ENCODE assay signal across 13 mouse cellular contexts in the genomic region with DNA sequence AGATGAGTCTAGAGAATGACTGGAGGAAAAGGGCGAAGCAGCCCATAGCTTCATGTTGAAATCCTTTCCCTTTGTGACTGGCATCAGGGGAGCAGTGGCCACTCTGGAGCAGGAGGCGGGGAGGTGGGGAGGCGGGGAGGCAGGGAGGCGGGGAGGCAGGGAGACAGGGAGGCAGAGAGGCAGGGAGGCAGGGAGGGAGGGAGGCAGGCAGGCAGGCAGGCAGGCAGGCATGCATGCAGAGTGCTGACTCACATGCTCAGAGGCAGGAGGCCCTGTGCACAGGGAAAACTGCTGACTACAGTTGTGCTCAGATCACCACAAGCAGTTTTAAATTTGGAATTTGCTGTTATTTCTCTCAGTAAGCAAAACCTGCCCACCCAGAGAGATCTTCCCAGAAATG. TPM values are rescaled to one million over a fixed set of nuclear protein-coding genes. Genes with fewer than 3 reads are reported as not detected.
DNase-seq lines count a peak whose midpoint lies in the region; ATAC-seq lines count a peak whose summit lies in the region.
"Had no signal": no experiment of that assay in that cellular context is flagged by ENCODE, and none has a peak within 500 bp of the region (broad histone marks: within the 10 kb centered on the region; RNA-seq: fewer than 3 reads in every experiment).

No protein-coding gene starts in this region.

- H3K4me2 ChIP-seq in lung, embryonic 16.5 days (ENCODE audit: low read depth, low read length): no peak overlapping the region
- no peak overlapping the region for H3K4me2 ChIP-seq in kidney, embryonic 14.5 days (replicated peaks; ENCODE audit: low read depth, low read length)
- no peak overlapping the region for H3K4me2 ChIP-seq in forebrain, embryonic 15.5 days (replicated peaks)
- H3K4me2 ChIP-seq: heart, embryonic 13.5 days had no signal

- H3K36me3 ChIP-seq in lung, embryonic 16.5 days (ENCODE audit: control insufficient read depth, insufficient read depth, low read length): no peaks in the 10 kb centered on the region
- no peaks in the 10 kb centered on the region for H3K36me3 ChIP-seq in kidney, embryonic 14.5 days (ENCODE audit: control insufficient read depth, insufficient read depth, low read length)
- H3K36me3 ChIP-seq in forebrain, embryonic 15.5 days: no peaks in the 10 kb centered on the region
- H3K36me3 ChIP-seq: heart, embryonic 13.5 days had no signal

- no peaks in the 10 kb centered on the region for H3K4me1 ChIP-seq in lung, embryonic 16.5 days (replicated peaks; ENCODE audit: control insufficient read depth, insufficient read depth, low read length)
- H3K4me1 ChIP-seq in kidney, embryonic 14.5 days (ENCODE audit: control insufficient read depth, insufficient read depth, low read length): no peaks in the 10 kb centered on the region
- H3K4me1 ChIP-seq in forebrain, embryonic 15.5 days: no peaks in the 10 kb centered on the region
- H3K4me1 ChIP-seq: heart, embryonic 13.5 days had no signal

- no peak for DNase-seq in lung, postnatal 10 days
- peak; percentile 51 for DNase-seq in ZHBTc4 (ENCODE audit: low read depth, low spot score)
- DNase-seq in thymus, postnatal 25 days: no peak
- DNase-seq in natural killer cell, adult 2 months (ENCODE audit: low spot score in 2 of 2): no peak
- DNase-seq: cerebellum, adult 2 months; right cerebral cortex, postnatal 4 days had no signal

- WGBS in lung, embryonic 16.5 days: 37% methylated on average over 4 of the region's 4 CpGs
- 42% methylated on average over 4 of the region's 4 CpGs for WGBS in kidney, embryonic 14.5 days
- 40% methylated on average over 4 of the region's 4 CpGs for WGBS in forebrain, embryonic 15.5 days

- no peaks in the 10 kb centered on the region for H3K27me3 ChIP-seq in lung, embryonic 16.5 days (ENCODE audit: control insufficient read depth, insufficient read depth, low read depth, low read length)
- H3K27me3 ChIP-seq in kidney, embryonic 14.5 days (ENCODE audit: control insufficient read depth, insufficient read depth, low read length): no peaks in the 10 kb centered on the region
- H3K27me3 ChIP-seq in forebrain, embryonic 15.5 days: no peaks in the 10 kb centered on the region
- H3K27me3 ChIP-seq: heart, embryonic 13.5 days had no signal

- H3K27ac ChIP-seq in lung, embryonic 16.5 days (ENCODE audit: low read length): no peak overlapping the region
- H3K27ac ChIP-seq in kidney, embryonic 14.5 days (ENCODE audit: low read depth, low read length): no peak overlapping the region
- H3K27ac ChIP-seq in forebrain, embryonic 15.5 days (replicated peaks): no peak overlapping the region
- H3K27ac ChIP-seq: heart, embryonic 13.5 days had no signal

- H3K4me3 ChIP-seq in lung, embryonic 16.5 days (ENCODE audit: low read length): no peak overlapping the region
- H3K4me3 ChIP-seq in kidney, embryonic 14.5 days (ENCODE audit: low read length): no peak overlapping the region
- no peak overlapping the region for H3K4me3 ChIP-seq in forebrain, embryonic 15.5 days
- H3K4me3 ChIP-seq: heart, embryonic 13.5 days; myocyte had no signal

- no peak overlapping the region for H3K9ac ChIP-seq in lung, embryonic 16.5 days (ENCODE audit: low read length)
- no peak overlapping the region for H3K9ac ChIP-seq in kidney, embryonic 14.5 days (ENCODE audit: low read depth, low read length)
- H3K9ac ChIP-seq in forebrain, embryonic 15.5 days (replicated peaks): no peak overlapping the region
- H3K9ac ChIP-seq: heart, embryonic 13.5 days had no signal

- 0 out of 2 replicates have a peak, but pooled peaks have one; percentile 28 for ATAC-seq in lung, embryonic 16.5 days (ENCODE audit: low read depth)
- peak; percentile 84; the same call in 1 of the 2 replicates for ATAC-seq in kidney, embryonic 14.5 days (ENCODE audit: low FRiP score, low TSS enrichment)
- peak; percentile 63; the same call in 1 of the 2 replicates for ATAC-seq in megakaryocyte progenitor cell, adult 5-6 weeks (replicated peaks; ENCODE audit: poor library complexity)
- ATAC-seq in forebrain, embryonic 15.5 days (replicated peaks): no peak
- ATAC-seq: forebrain, embryonic 16.5 days had no signal

- no peaks in the 10 kb centered on the region for H3K9me3 ChIP-seq in lung, embryonic 16.5 days (ENCODE audit: control insufficient read depth, low read length)
- no peaks in the 10 kb centered on the region for H3K9me3 ChIP-seq in kidney, embryonic 14.5 days (ENCODE audit: control insufficient read depth, low read length)
- no peaks in the 10 kb centered on the region for H3K9me3 ChIP-seq in forebrain, embryonic 15.5 days
- H3K9me3 ChIP-seq: heart, embryonic 13.5 days had no signal

RNA-seq across cellular contexts. Expression of a gene that starts 6.1 kb away (rescaled TPM):
- 68.3 and 69.7 TPM in 2 replicates for polyA plus RNA-seq in lung, embryonic 16.5 days (2015; fragmentation: Nextera tagmentation; extraction: Ambion mirVana)
- polyA plus RNA-seq in kidney, embryonic 14.5 days (2014; fragmentation: Nextera tagmentation; extraction: Ambion mirVana): 107 and 146 TPM in 2 replicates
- 46.5 and 47.1 TPM in 2 replicates for total RNA-seq in megakaryocyte progenitor cell, adult 5-6 weeks (2015)
- 42.7 and 45.4 TPM in 2 replicates for total RNA-seq in megakaryocyte progenitor cell, adult 5-6 weeks (2017)
- 37.1 and 40.7 TPM in 2 replicates for polyA plus RNA-seq in forebrain, embryonic 15.5 days (2015; fragmentation: Nextera tagmentation; extraction: Ambion mirVana)

RNA-seq across cellular contexts. Expression of a gene that starts 11.3 kb away (rescaled TPM):
- 36.3 and 36.8 TPM in 2 replicates for polyA plus RNA-seq in lung, embryonic 16.5 days (2015; fragmentation: Nextera tagmentation; extraction: Ambion mirVana)
- polyA plus RNA-seq in kidney, embryonic 14.5 days (2014; fragmentation: Nextera tagmentation; extraction: Ambion mirVana): 24.6 and 35.1 TPM in 2 replicates
- 2.9 and 5.3 TPM in 2 replicates for total RNA-seq in megakaryocyte progenitor cell, adult 5-6 weeks (2015)
- 10.1 and 11.7 TPM in 2 replicates for total RNA-seq in megakaryocyte progenitor cell, adult 5-6 weeks (2017)
- 27.7 and 29.1 TPM in 2 replicates for polyA plus RNA-seq in forebrain, embryonic 15.5 days (2015; fragmentation: Nextera tagmentation; extraction: Ambion mirVana)

RNA-seq across cellular contexts. Expression of a gene that starts 11.6 kb away (rescaled TPM):
- polyA plus RNA-seq in lung, embryonic 16.5 days (2015; fragmentation: Nextera tagmentation; extraction: Ambion mirVana): 2.2 and 3.0 TPM in 2 replicates
- 2.5 and 2.6 TPM in 2 replicates for polyA plus RNA-seq in kidney, embryonic 14.5 days (2014; fragmentation: Nextera tagmentation; extraction: Ambion mirVana)
- total RNA-seq in megakaryocyte progenitor cell, adult 5-6 weeks (2015): 7.2 and 7.4 TPM in 2 replicates
- total RNA-seq in megakaryocyte progenitor cell, adult 5-6 weeks (2017): 4.9 and 8.6 TPM in 2 replicates
- polyA plus RNA-seq in forebrain, embryonic 15.5 days (2015; fragmentation: Nextera tagmentation; extraction: Ambion mirVana): 2.1 and 2.3 TPM in 2 replicates

RNA-seq across cellular contexts. Expression of a gene that starts 21.8 kb away (rescaled TPM):
- 188 and 194 TPM in 2 replicates for polyA plus RNA-seq in lung, embryonic 16.5 days (2015; fragmentation: Nextera tagmentation; extraction: Ambion mirVana)
- polyA plus RNA-seq in kidney, embryonic 14.5 days (2014; fragmentation: Nextera tagmentation; extraction: Ambion mirVana): 225 and 241 TPM in 2 replicates
- 73.3 and 84.4 TPM in 2 replicates for total RNA-seq in megakaryocyte progenitor cell, adult 5-6 weeks (2015)
- total RNA-seq in megakaryocyte progenitor cell, adult 5-6 weeks (2017): 40.7 and 46.4 TPM in 2 replicates
- polyA plus RNA-seq in forebrain, embryonic 15.5 days (2015; fragmentation: Nextera tagmentation; extraction: Ambion mirVana): 206 and 217 TPM in 2 replicates

RNA-seq across cellular contexts. Expression of a gene that starts 32.1 kb away (rescaled TPM):
- polyA plus RNA-seq in lung, embryonic 16.5 days (2015; fragmentation: Nextera tagmentation; extraction: Ambion mirVana): 6.5 and 6.7 TPM in 2 replicates
- polyA plus RNA-seq in kidney, embryonic 14.5 days (2014; fragmentation: Nextera tagmentation; extraction: Ambion mirVana): 15.0 and 24.2 TPM in 2 replicates
- 0.69 and 1.6 TPM in 2 replicates for total RNA-seq in megakaryocyte progenitor cell, adult 5-6 weeks (2015)
- 0.83 and 1.9 TPM in 2 replicates for total RNA-seq in megakaryocyte progenitor cell, adult 5-6 weeks (2017)
- polyA plus RNA-seq in forebrain, embryonic 15.5 days (2015; fragmentation: Nextera tagmentation; extraction: Ambion mirVana): 34.0 and 36.3 TPM in 2 replicates
